Mouse (Mus musculus) heart, embryonic 10.5 days (tissue): ENCODE measurements around the gene Rai14. TPM values are rescaled to one million over a fixed set of nuclear protein-coding genes. Genes with fewer than 3 reads are reported as not detected.

Experiments used
- DNase-seq: peaks from one replicate; pipeline ENCODE4 v3.0.0-alpha.2; 2017; ENCODE audit warnings: low spot score
- H3K27ac ChIP-seq: fragments of 300-500 bp; sonication (generic); 2 replicates; pipeline ENCODE4 v1.5.1; 2016; ENCODE audit warnings: mild to moderate bottlenecking
- H3K27me3 ChIP-seq: fragments of 300-500 bp; sonication (generic); 2 replicates; pipeline ENCODE4 v1.6.1; 2016; ENCODE audit warnings: mild to moderate bottlenecking; ENCODE audit not compliant: poor library complexity, insufficient read depth, severe bottlenecking
- H3K36me3 ChIP-seq: fragments of 300-500 bp; sonication (generic); 2 replicates; pipeline ENCODE4 v1.6.1; 2016; ENCODE audit warnings: mild to moderate bottlenecking, moderate library complexity
- H3K4me1 ChIP-seq: fragments of 300-500 bp; sonication (generic); 2 replicates; pipeline ENCODE4 v1.6.1; 2016; ENCODE audit warnings: mild to moderate bottlenecking
- H3K4me3 ChIP-seq: fragments of 300-500 bp; sonication (generic); 2 replicates; pipeline ENCODE4 v1.5.1; 2016; ENCODE audit warnings: mild to moderate bottlenecking, moderate library complexity
- H3K9me3 ChIP-seq: fragments of 300-500 bp; sonication (generic); 2 replicates; pipeline ENCODE4 v1.6.1; 2016; ENCODE audit warnings: mild to moderate bottlenecking, moderate library complexity
- WGBS: fragments of 180-500 bp; shearing (Covaris S2); methylation state at CpG from one replicate; pipeline ENCODE4 v1.1.7; 2016; 5-methylcytosine and 5-hydroxymethylcytosine counted together
- polyA plus RNA-seq: library from polyadenylated mRNA; unstranded; fragments of >200 nt; fragmentation: Nextera tagmentation; extraction: Ambion mirVana; gene quantifications from 2 replicates; pipeline ENCODE4 v1.2.1, GENCODE M21; 2016

Rai14 gene
- polyA plus RNA-seq, 1 experiment from 2014 or later = 34.4 TPM

DNA sequence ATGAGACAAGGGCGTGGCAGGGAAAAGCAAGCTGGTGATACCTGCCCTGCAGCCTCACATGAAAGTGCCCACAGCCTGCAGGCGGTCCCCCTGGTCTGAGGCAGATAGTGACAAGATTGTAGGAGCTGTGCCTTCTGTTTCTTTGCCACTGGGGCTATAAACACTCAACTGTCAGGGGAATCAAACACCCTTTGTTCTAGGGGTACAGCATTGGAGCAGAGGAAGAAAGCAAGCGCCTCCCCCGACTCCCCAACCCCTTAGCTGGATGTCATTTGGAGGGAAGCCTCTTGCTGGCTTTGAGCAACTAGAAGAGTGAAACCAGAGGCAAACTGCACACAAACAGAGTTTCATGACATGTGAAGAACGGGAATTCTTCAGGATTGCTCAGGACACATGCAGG lies 8.7 kb downstream of the Rai14 start:
- H3K4me3 ChIP-seq = no peak overlapping the region
- WGBS = 77% methylated on average over 5 of the region's 5 CpGs
- peaks cover 15% of the 10 kb centered on the region for H3K36me3 ChIP-seq

GRCm38 (mm10) chr15:10704328-10704727 lies 10.1 kb downstream of the Rai14 start:
- H3K36me3 ChIP-seq = peaks cover 15% of the 10 kb centered on the region
- H3K27ac ChIP-seq = no peak overlapping the region
- WGBS = 88% methylated on average over 8 of the region's 8 CpGs
- no peak for DNase-seq
- H3K4me3 ChIP-seq = no peak overlapping the region
- H3K4me1 ChIP-seq = peaks cover 9% of the 10 kb centered on the region; the same call in 1 of the 2 replicates
- no peaks in the 10 kb centered on the region for H3K9me3 ChIP-seq
- no peaks in the 10 kb centered on the region; the same call in 1 of the 2 replicates for H3K27me3 ChIP-seq

More for the DNA sequence above, 8.7 kb downstream of the Rai14 start:
- Histone ChIP-seq H3K27me3 (no peaks in the 10 kb centered on the region; the same call in 1 of the 2 replicates), H3K4me1 (peaks cover 9% of the 10 kb centered on the region; the same call in 1 of the 2 replicates), H3K27ac (no peak overlapping the region), H3K9me3 (no peaks in the 10 kb centered on the region)
- no peak for DNase-seq

GRCm38 (mm10) chr15:10701571-10701970 lies 12.9 kb downstream of the Rai14 start:
- DNase-seq = no peak
- Histone ChIP-seq H3K4me3 (no peak overlapping the region), H3K36me3 (no peaks in the 10 kb centered on the region), H3K27ac (no peak overlapping the region), H3K9me3 (no peaks in the 10 kb centered on the region), H3K4me1 (peaks cover 9% of the 10 kb centered on the region; the same call in 1 of the 2 replicates), H3K27me3 (no peaks in the 10 kb centered on the region; the same call in 1 of the 2 replicates)
- 82% methylated on average over 5 of the region's 5 CpGs for WGBS

- Histone ChIP-seq H3K9me3 (no peaks in the 10 kb centered on the region), H3K4me1 (peaks cover 9% of the 10 kb centered on the region; the same call in 1 of the 2 replicates), H3K27ac (no peak overlapping the region), H3K36me3 (no peaks in the 10 kb centered on the region), H3K27me3 (no peaks in the 10 kb centered on the region; the same call in 1 of the 2 replicates), H3K4me3 (no peak overlapping the region)
- DNase-seq = no peak
- 88% methylated on average over 9 of the region's 9 CpGs for WGBS
Measured at GRCm38 (mm10) chr15:10700891-10701466, 13.4 kb downstream of the Rai14 start.

- Histone ChIP-seq H3K36me3 (no peaks in the 10 kb centered on the region), H3K27me3 (no peaks in the 10 kb centered on the region), H3K27ac (no peak overlapping the region), H3K9me3 (no peaks in the 10 kb centered on the region), H3K4me1 (peaks cover 6% of the 10 kb centered on the region; the same call in 1 of the 2 replicates), H3K4me3 (no peak overlapping the region)
- WGBS = 73% methylated on average over 8 of the region's 8 CpGs
- no peak for DNase-seq
Measured at GRCm38 (mm10) chr15:10696478-10697234, 17.8 kb downstream of the Rai14 start.

DNA sequence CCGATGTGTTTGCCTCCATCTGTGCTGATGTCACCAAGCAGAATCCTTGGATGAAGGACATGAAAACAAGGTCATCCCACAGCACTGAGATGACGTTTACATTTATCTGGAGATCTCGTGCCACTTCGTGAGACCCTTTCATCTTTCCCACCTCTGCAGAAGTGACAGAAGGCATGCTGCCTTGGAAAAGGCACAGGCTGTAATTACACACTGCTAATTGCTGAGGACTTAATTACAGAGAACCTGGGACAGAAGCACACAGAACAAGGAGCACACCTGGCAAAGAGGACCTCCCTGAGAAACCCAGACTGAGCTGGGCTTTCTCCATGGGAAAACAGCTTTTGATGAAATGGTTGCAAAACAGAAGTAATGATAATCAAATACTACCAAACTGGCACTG lies 21.8 kb downstream of the Rai14 start:
- Histone ChIP-seq H3K27me3 (peaks cover 5% of the 10 kb centered on the region; the same call in 1 of the 2 replicates), H3K4me3 (no peak overlapping the region), H3K4me1 (peaks cover 29% of the 10 kb centered on the region), H3K9me3 (no peaks in the 10 kb centered on the region), H3K36me3 (no peaks in the 10 kb centered on the region), H3K27ac (no peak overlapping the region)
- WGBS = 56% methylated on average over 4 of the region's 4 CpGs
- no peak for DNase-seq

DNA sequence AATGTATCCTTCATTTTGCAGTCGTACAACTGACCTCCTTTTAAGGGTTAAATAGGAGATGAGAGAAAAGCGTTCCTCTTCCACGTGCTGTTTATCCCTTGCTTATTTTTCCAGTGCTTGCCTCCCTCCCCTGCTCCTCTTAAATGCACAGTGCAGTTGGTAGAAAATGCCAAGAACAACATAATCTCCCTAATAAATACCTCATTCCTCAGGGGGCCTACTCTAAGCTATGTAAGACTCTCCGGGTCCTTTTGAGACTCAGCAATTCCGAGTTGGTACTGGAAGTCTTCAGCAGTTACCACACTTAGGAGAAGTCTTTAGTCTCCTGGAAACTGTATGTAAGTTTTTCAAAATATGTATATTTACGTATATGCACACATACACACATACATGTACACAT lies 22.9 kb downstream of the Rai14 start:
- 65% methylated on average over 6 of the region's 6 CpGs for WGBS
- DNase-seq = no peak
- peaks cover 33% of the 10 kb centered on the region for H3K4me1 ChIP-seq
- H3K27ac ChIP-seq = no peak overlapping the region
- H3K9me3 ChIP-seq = no peaks in the 10 kb centered on the region
- H3K36me3 ChIP-seq = 0 out of 2 replicates have a peak, but pooled peaks cover 4% of the 10 kb centered on the region
- H3K27me3 ChIP-seq = peaks cover 16% of the 10 kb centered on the region; the same call in 1 of the 2 replicates
- H3K4me3 ChIP-seq = no peak overlapping the region

GRCm38 (mm10) chr15:10690973-10691372 lies 23.5 kb downstream of the Rai14 start:
- Histone ChIP-seq H3K27me3 (peaks cover 21% of the 10 kb centered on the region; the same call in 1 of the 2 replicates), H3K4me1 (peaks cover 33% of the 10 kb centered on the region), H3K36me3 (0 out of 2 replicates have a peak, but pooled peaks cover 4% of the 10 kb centered on the region), H3K4me3 (no peak overlapping the region), H3K9me3 (no peaks in the 10 kb centered on the region), H3K27ac (no peak overlapping the region)
- WGBS = 77% methylated on average over 5 of the region's 5 CpGs
- no peak for DNase-seq

DNA sequence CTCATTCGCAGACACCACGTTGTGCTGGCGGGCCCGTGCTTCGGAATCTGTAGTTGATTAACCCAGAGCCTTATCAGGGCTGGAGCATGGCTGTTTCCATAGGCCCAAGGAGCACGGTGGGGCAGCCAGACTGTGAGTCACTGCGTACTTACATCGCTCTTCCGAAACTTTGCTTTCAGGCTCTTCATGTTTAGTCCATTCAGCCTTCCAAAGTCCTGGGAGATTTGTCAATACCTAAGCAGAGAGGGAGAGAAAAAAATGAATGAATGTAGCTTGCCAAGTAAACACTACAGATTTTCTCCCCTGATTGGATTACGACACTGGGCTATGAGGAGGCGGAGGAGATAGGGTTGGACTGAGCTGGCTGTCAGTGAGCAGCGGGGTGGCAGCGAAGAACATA lies 24.2 kb downstream of the Rai14 start:
- 42% methylated on average over 13 of the region's 13 CpGs for WGBS
- no peak for DNase-seq
- 0 out of 2 replicates have a peak, but pooled peaks cover 4% of the 10 kb centered on the region for H3K36me3 ChIP-seq
- peaks cover 21% of the 10 kb centered on the region; the same call in 1 of the 2 replicates for H3K27me3 ChIP-seq
- no peak overlapping the region for H3K27ac ChIP-seq
- peaks cover 33% of the 10 kb centered on the region for H3K4me1 ChIP-seq
- H3K4me3 ChIP-seq = no peak overlapping the region
- H3K9me3 ChIP-seq = no peaks in the 10 kb centered on the region

- Histone ChIP-seq H3K36me3 (0 out of 2 replicates have a peak, but pooled peaks cover 4% of the 10 kb centered on the region), H3K27ac (no peak overlapping the region), H3K4me1 (peaks cover 33% of the 10 kb centered on the region), H3K27me3 (peaks cover 24% of the 10 kb centered on the region; the same call in 1 of the 2 replicates), H3K9me3 (no peaks in the 10 kb centered on the region), H3K4me3 (no peak overlapping the region)
- 48% methylated on average over 11 of the region's 11 CpGs for WGBS
- DNase-seq = no peak
Measured at GRCm38 (mm10) chr15:10689304-10689703, 25.1 kb downstream of the Rai14 start.

DNA sequence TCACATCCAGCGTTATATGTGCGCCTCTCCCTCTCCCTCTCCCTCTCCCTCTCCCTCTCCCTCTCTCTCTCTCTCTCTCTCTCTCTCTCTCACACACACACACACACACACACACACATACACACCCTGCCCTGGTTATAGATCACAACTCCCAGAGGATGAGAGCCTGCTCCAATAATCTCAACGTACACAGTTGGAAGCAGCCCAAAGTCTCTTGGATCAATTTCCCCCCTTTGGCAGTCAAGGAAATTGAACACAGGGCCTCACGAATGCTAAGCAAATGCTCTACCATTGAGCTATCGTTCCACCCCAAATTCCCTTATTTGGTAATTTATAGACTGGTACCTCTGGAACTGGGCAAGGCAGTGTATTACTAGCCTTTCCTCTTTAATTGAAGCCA lies 25.7 kb downstream of the Rai14 start:
- Histone ChIP-seq H3K4me3 (no peak overlapping the region), H3K9me3 (no peaks in the 10 kb centered on the region), H3K27ac (no peak overlapping the region; the same call in 1 of the 2 replicates), H3K4me1 (peaks cover 33% of the 10 kb centered on the region), H3K36me3 (0 out of 2 replicates have a peak, but pooled peaks cover 4% of the 10 kb centered on the region), H3K27me3 (peaks cover 25% of the 10 kb centered on the region; the same call in 1 of the 2 replicates)
- DNase-seq = no peak
- WGBS = 72% methylated on average over 5 of the region's 5 CpGs

GRCm38 (mm10) chr15:10687365-10687764 lies 27.1 kb downstream of the Rai14 start:
- Histone ChIP-seq H3K27me3 (peaks cover 28% of the 10 kb centered on the region; the same call in 1 of the 2 replicates), H3K36me3 (0 out of 2 replicates have a peak, but pooled peaks cover 4% of the 10 kb centered on the region), H3K4me1 (peaks cover 27% of the 10 kb centered on the region), H3K9me3 (no peaks in the 10 kb centered on the region), H3K4me3 (no peak overlapping the region), H3K27ac (no peak overlapping the region)
- 84% methylated on average over 7 of the region's 7 CpGs for WGBS
- DNase-seq = no peak
